9 mouse cellular contexts compared by ENCODE assay signal in genomic region chr2:158555812-158556211, GRCm38 (mm10). TPM values are rescaled to one million over a fixed set of nuclear protein-coding genes. Genes with fewer than 3 reads are reported as not detected.
DNase-seq lines count a peak whose midpoint lies in the region; ATAC-seq lines count a peak whose summit lies in the region.
"Had no signal": no experiment of that assay in that cellular context is flagged by ENCODE, and none has a peak within 500 bp of the region (broad histone marks: within the 10 kb centered on the region; RNA-seq: fewer than 3 reads in every experiment).

No protein-coding gene starts in this region.

- no peak for DNase-seq in liver, embryonic 11.5 days (ENCODE audit: low spot score)
- no peak for DNase-seq in liver
- no peak for DNase-seq in forebrain, embryonic 11.5 days (ENCODE audit: low spot score)
- no peak for DNase-seq in limb, embryonic 11.5 days (ENCODE audit: low spot score)
- no peak for DNase-seq in urinary bladder, postnatal 10 days (ENCODE audit: low spot score)
- no peak for DNase-seq in spleen, postnatal 10 days (ENCODE audit: low spot score in 2 of 2)
- DNase-seq in spleen, postnatal 4 days (ENCODE audit: low spot score in 2 of 2): no peak

- H3K4me3 ChIP-seq in liver, embryonic 11.5 days (ENCODE audit: low read depth, low read length): peak overlapping the region; percentile 14; the same call in 1 of the 2 replicates
- peak overlapping the region; percentile 9; the same call in 1 of the 2 replicates for H3K4me3 ChIP-seq in forebrain, embryonic 11.5 days (ENCODE audit: low read depth, low read length)
- no peak overlapping the region for H3K4me3 ChIP-seq in limb, embryonic 11.5 days (ENCODE audit: low read depth, low read length)
- peak overlapping the region; percentile 23 for H3K4me3 ChIP-seq in neural tube, embryonic 13.5 days
- H3K4me3 ChIP-seq: erythroblast, embryonic 14.5 days had no signal

- no peaks in the 10 kb centered on the region for H3K36me3 ChIP-seq in liver, embryonic 11.5 days (ENCODE audit: control insufficient read depth, insufficient read depth, low read length)
- no peaks in the 10 kb centered on the region for H3K36me3 ChIP-seq in forebrain, embryonic 11.5 days (ENCODE audit: control insufficient read depth, insufficient read depth, low read length)
- H3K36me3 ChIP-seq in limb, embryonic 11.5 days (ENCODE audit: control insufficient read depth, insufficient read depth, low read length): no peaks in the 10 kb centered on the region
- no peaks in the 10 kb centered on the region for H3K36me3 ChIP-seq in neural tube, embryonic 13.5 days

- ATAC-seq in liver, embryonic 11.5 days (replicated peaks; ENCODE audit: low FRiP score): no peak
- ATAC-seq in forebrain, embryonic 11.5 days (replicated peaks; ENCODE audit: low FRiP score): no peak
- ATAC-seq in limb, embryonic 11.5 days (ENCODE audit: insufficient number of reproducible peaks, low FRiP score, low TSS enrichment, low read depth): no peak
- ATAC-seq in neural tube, embryonic 13.5 days (ENCODE audit: low read depth): peak; percentile 4; the same call in 1 of the 2 replicates

- H3K9ac ChIP-seq in liver, embryonic 11.5 days (ENCODE audit: low read depth, low read length): no peak overlapping the region
- 0 out of 2 replicates have a peak overlapping the region, but pooled peaks have one; percentile 13 for H3K9ac ChIP-seq in forebrain, embryonic 11.5 days (ENCODE audit: low read length)
- no peak overlapping the region for H3K9ac ChIP-seq in limb, embryonic 11.5 days (ENCODE audit: low read length)
- 0 out of 2 replicates have a peak overlapping the region, but pooled peaks have one; percentile 55 for H3K9ac ChIP-seq in neural tube, embryonic 13.5 days

- H3K27me3 ChIP-seq in liver, embryonic 11.5 days (replicated peaks; ENCODE audit: control insufficient read depth, insufficient read depth, low read length): peaks cover 33% of the 10 kb centered on the region
- H3K27me3 ChIP-seq in forebrain, embryonic 11.5 days (ENCODE audit: control insufficient read depth, insufficient read depth, low read length): peaks cover 25% of the 10 kb centered on the region
- peaks cover 29% of the 10 kb centered on the region for H3K27me3 ChIP-seq in limb, embryonic 11.5 days (ENCODE audit: control insufficient read depth, insufficient read depth, low read length)
- H3K27me3 ChIP-seq in neural tube, embryonic 13.5 days: peaks cover 45% of the 10 kb centered on the region

- 2% methylated on average over 8 of the region's 8 CpGs for WGBS in liver, embryonic 11.5 days
- 2% methylated on average over 8 of the region's 8 CpGs for WGBS in forebrain, embryonic 11.5 days
- 1% methylated on average over 8 of the region's 8 CpGs for WGBS in limb, embryonic 11.5 days
- WGBS in neural tube, embryonic 13.5 days: under 1% methylated on average over 8 of the region's 8 CpGs

- no peaks in the 10 kb centered on the region; the same call in 1 of the 2 replicates for H3K4me1 ChIP-seq in liver, embryonic 11.5 days (replicated peaks; ENCODE audit: control insufficient read depth, insufficient read depth, low read length)
- peaks cover 12% of the 10 kb centered on the region for H3K4me1 ChIP-seq in forebrain, embryonic 11.5 days (replicated peaks; ENCODE audit: control insufficient read depth, insufficient read depth, low read length)
- H3K4me1 ChIP-seq in limb, embryonic 11.5 days (ENCODE audit: control insufficient read depth, insufficient read depth, low read length): peaks cover 3% of the 10 kb centered on the region; the same call in 1 of the 2 replicates
- peaks cover 38% of the 10 kb centered on the region for H3K4me1 ChIP-seq in neural tube, embryonic 13.5 days (replicated peaks)

- peak overlapping the region; percentile 45 for H3K4me2 ChIP-seq in liver, embryonic 11.5 days
- H3K4me2 ChIP-seq in forebrain, embryonic 11.5 days (ENCODE audit: low read depth, low read length, severe bottlenecking): peak overlapping the region; percentile 46
- H3K4me2 ChIP-seq in limb, embryonic 11.5 days (ENCODE audit: low read depth, severe bottlenecking): peak overlapping the region; percentile 29; the same call in 1 of the 2 replicates
- peak overlapping the region; percentile 52 for H3K4me2 ChIP-seq in neural tube, embryonic 13.5 days

- no peak overlapping the region for H3K27ac ChIP-seq in liver, embryonic 11.5 days (ENCODE audit: low read depth, low read length)
- peak overlapping the region; percentile 1; the same call in 1 of the 2 replicates for H3K27ac ChIP-seq in forebrain, embryonic 11.5 days (ENCODE audit: low read depth, low read length)
- H3K27ac ChIP-seq in limb, embryonic 11.5 days (replicated peaks; ENCODE audit: low read depth, low read length): no peak overlapping the region
- peak overlapping the region; percentile 65 for H3K27ac ChIP-seq in neural tube, embryonic 13.5 days (replicated peaks)

- no peaks in the 10 kb centered on the region for H3K9me3 ChIP-seq in liver, embryonic 11.5 days (ENCODE audit: control insufficient read depth, low read length)
- no peaks in the 10 kb centered on the region; the same call in 1 of the 2 replicates for H3K9me3 ChIP-seq in forebrain, embryonic 11.5 days (ENCODE audit: control insufficient read depth, low read length)
- H3K9me3 ChIP-seq in limb, embryonic 11.5 days (ENCODE audit: control insufficient read depth, low read length): no peaks in the 10 kb centered on the region
- H3K9me3 ChIP-seq in neural tube, embryonic 13.5 days: no peaks in the 10 kb centered on the region

RNA-seq across cellular contexts. Expression of gene Arhgap40, which starts 43.2 kb away (rescaled TPM):
- not detected in 2 replicates for polyA plus RNA-seq in liver, embryonic 11.5 days (2014; fragmentation: Nextera tagmentation; extraction: Ambion mirVana)
- 0.15 TPM in 1 of 2 replicates, not detected in the other for polyA plus RNA-seq in forebrain, embryonic 11.5 days (2014; fragmentation: Nextera tagmentation; extraction: Ambion mirVana)
- polyA plus RNA-seq in limb, embryonic 11.5 days (2014; fragmentation: Nextera tagmentation; extraction: Ambion mirVana): not detected in 2 replicates
- polyA plus RNA-seq in neural tube, embryonic 13.5 days (2015; fragmentation: Nextera tagmentation; extraction: Ambion mirVana): 0.92 and 1.4 TPM in 2 replicates
- polyA plus RNA-seq: erythroblast, embryonic 14.5 days had no signal

RNA-seq across cellular contexts. Expression of gene Adig, which starts 53.4 kb away (rescaled TPM):
- not detected in 2 replicates for polyA plus RNA-seq in liver, embryonic 11.5 days (2014; fragmentation: Nextera tagmentation; extraction: Ambion mirVana)
- not detected in 2 replicates for polyA plus RNA-seq in forebrain, embryonic 11.5 days (2014; fragmentation: Nextera tagmentation; extraction: Ambion mirVana)
- polyA plus RNA-seq in limb, embryonic 11.5 days (2014; fragmentation: Nextera tagmentation; extraction: Ambion mirVana): 0.35 TPM in 1 of 2 replicates, not detected in the other
- not detected in 2 replicates for polyA plus RNA-seq in neural tube, embryonic 13.5 days (2015; fragmentation: Nextera tagmentation; extraction: Ambion mirVana)
- polyA plus RNA-seq: erythroblast, embryonic 14.5 days had no signal

RNA-seq across cellular contexts. Expression of gene Slc32a1, which starts 54.8 kb away (rescaled TPM):
- 0.05 and 0.06 TPM in 2 replicates for polyA plus RNA-seq in liver, embryonic 11.5 days (2014; fragmentation: Nextera tagmentation; extraction: Ambion mirVana)
- polyA plus RNA-seq in forebrain, embryonic 11.5 days (2014; fragmentation: Nextera tagmentation; extraction: Ambion mirVana): 1.9 and 2.5 TPM in 2 replicates
- polyA plus RNA-seq in limb, embryonic 11.5 days (2014; fragmentation: Nextera tagmentation; extraction: Ambion mirVana): not detected in 2 replicates
- polyA plus RNA-seq in neural tube, embryonic 13.5 days (2015; fragmentation: Nextera tagmentation; extraction: Ambion mirVana): 6.2 and 7.4 TPM in 2 replicates
- polyA plus RNA-seq: erythroblast, embryonic 14.5 days had no signal

Comparison
In these comparisons a context has a peak if more than half of its experiments do, and no peak if none do; other contexts are left out.
1. H3K27ac ChIP-seq: peak in forebrain, embryonic 11.5 days (single experiment) and neural tube, embryonic 13.5 days (single experiment); none in liver, embryonic 11.5 days (single experiment) and limb, embryonic 11.5 days (single experiment).
2. H3K9ac ChIP-seq: peak in forebrain, embryonic 11.5 days (single experiment) and neural tube, embryonic 13.5 days (single experiment); none in liver, embryonic 11.5 days (single experiment) and limb, embryonic 11.5 days (single experiment).
3. Peak in every context shown above with its lines, with median percentiles within 50 percentile points of each other: H3K4me2 ChIP-seq.